Mouse (Mus musculus) natural killer cell, adult 2 months (primary cell): ENCODE results near the gene Jmjd6.
"Not testable (repeated sequence)": the region's sequence is repeated elsewhere in the genome, so short reads cannot be mapped to it uniquely, and the experiment has no call there.

Source experiments
- DNase-seq, 2 experiments: peaks; one replicate each; pipeline ENCODE4 v3.0.0; 2022; ENCODE audit warnings: low spot score in 2 of 2

Jmjd6 gene

DNA sequence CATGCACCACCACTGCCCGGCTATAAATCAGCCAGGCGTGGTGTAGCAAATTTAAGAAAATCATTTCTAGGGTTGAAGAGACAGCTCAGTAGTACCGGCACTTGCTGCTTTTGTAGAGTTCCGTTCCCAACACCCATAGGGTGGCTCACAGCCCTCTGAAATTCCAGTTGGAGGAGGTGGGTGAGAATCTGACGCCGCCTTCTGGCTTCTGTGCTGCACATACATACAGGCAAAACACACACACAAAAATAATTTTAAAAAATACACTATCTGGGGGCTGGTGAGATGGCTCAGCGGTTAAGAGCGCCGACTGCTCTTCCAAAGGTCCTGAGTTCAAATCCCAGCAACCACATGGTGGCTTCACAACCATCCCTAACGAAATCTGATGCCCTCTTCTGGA lies 19.4 kb downstream of the Jmjd6 start:
- DNase-seq = not testable (repeated sequence)

- DNase-seq = no peak
Measured at GRCm38 (mm10) chr11:116823255-116823654, 20.0 kb downstream of the Jmjd6 start.

DNA sequence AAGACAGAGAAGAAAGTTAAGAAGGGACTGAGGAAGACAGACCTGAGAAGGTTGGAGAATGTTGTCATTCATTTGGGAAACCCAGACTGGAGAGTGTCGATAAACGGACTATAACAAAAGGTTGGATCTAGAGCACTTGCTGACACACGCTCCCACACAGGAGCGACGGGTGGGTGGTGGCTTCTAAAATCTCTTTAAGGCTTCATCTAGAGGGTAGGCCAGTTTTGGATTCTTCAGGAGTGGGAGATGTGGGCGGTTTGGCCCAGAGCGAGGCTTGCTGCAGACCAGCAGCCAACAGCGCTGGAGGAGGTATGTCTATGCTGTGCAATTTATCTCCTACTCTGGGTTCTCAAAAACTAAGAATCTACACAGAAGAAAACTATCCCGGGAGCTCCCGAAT lies 20.6 kb downstream of the Jmjd6 start:
- DNase-seq = no peak

DNA sequence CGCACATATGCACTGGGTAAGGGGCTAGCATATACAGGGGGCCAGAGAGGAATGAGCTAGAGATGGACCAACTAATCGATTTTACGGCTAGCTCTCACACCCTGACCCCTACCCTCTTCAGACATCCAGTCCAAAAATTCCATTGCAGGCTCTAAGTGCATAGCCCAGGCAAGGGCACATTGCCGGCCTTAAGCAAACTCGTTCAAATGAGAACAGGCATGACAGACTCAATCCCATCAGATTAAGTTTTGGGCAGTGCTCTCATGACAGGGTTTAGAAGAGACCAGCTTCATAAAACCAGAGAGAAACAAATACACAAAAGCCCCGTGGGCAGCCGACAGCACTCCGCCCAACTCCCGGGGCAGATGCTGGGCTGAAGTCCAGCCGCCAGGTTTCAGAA lies 21.0 kb downstream of the Jmjd6 start:
- DNase-seq = no peak

GRCm38 (mm10) chr11:116821057-116821940 lies 21.9 kb downstream of the Jmjd6 start:
- no peak for DNase-seq

DNA sequence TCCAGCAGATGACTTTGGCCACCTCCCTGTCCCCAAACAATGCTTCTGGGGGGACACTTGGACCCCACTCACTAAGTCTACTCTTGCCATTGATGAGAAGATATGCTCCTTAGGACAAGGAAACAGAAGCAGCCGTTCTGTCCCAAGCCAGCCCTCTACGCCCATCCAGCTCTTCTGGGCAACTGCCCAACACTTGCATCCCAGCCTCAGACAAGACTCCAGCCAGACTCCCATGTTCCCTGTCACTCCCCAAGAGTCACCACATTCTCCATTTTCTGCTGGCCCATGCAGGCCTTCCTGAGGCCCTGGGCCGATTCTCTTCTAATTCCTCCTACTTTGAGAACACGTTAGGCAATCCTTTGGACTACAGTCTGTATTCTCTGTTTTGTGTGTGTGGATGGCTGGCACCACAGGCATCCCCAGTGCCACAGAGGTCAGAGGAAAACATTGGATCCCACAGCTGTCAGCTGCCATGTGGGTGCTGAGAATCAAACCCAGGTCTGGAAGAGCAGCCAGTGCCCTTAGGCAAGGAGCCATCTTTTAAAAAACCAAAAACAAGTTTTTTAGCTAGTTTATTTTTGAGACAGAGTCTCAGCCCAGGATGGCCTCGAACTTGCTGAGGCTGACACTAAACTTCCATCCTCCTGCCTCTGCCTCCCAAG lies 23.2 kb downstream of the Jmjd6 start:
- no peak for DNase-seq

GRCm38 (mm10) chr11:116818722-116819121 lies 24.5 kb downstream of the Jmjd6 start:
- DNase-seq = no peak

GRCm38 (mm10) chr11:116817567-116817966 lies 25.7 kb downstream of the Jmjd6 start:
- DNase-seq = no peak

GRCm38 (mm10) chr11:116816769-116817168 lies 26.5 kb downstream of the Jmjd6 start:
- DNase-seq = no peak

- no peak for DNase-seq
Measured at GRCm38 (mm10) chr11:116814884-116815415, 28.3 kb downstream of the Jmjd6 start.

- peak in 1 of 2 experiments; percentile 33 for DNase-seq
Measured at GRCm38 (mm10) chr11:116814076-116814883, 29.0 kb downstream of the Jmjd6 start.

- no peak for DNase-seq
Measured at GRCm38 (mm10) chr11:116813610-116814009, 29.6 kb downstream of the Jmjd6 start.

GRCm38 (mm10) chr11:116812793-116813529 lies 30.3 kb downstream of the Jmjd6 start:
- no peak for DNase-seq

DNA sequence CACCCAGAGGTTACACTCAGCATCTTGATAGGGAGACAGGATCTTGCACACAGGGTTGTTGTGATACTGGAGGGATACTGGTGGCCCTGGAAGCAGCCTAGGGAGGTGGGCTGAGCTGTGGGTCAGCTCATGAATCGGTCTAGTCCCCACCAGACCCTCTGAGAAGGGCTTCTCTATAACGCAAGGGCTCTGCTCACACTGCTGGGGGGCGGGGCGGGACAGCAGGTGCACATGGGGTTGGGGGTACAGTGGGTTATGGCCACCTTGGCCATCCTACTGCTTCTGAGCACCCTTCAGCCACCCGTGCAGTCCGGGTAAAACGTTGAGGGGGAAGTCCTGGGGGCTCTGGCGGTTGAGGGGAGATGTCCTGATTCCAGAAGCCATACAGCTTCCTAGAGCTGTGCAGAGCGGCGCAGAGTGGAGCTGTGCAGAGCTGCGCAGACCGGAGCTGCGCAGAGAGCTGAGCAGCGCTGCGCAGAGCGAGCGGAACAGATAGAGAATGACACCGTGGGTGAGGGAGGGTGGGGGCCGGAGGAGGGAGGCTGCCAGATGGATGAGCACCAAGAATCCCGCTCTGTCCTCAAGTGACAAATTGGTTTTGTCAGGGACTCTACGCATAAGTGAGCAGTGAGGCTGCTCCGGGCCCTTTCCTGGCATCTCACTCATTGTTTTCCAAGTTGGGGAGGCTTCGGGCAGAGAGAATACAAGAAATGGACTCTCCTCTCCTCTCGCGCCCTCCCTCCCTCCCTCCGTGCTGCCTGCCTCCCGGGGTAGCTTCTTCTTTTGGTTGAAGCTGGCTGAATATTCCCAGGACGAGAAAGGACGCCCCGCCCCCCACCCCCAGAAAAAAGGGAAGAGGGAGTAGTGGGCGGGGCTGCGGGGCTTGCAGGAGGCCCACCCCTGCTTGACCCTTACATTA lies 32.0 kb downstream of the Jmjd6 start:
- peak in 1 of 2 experiments; percentile 20 for DNase-seq

DNA sequence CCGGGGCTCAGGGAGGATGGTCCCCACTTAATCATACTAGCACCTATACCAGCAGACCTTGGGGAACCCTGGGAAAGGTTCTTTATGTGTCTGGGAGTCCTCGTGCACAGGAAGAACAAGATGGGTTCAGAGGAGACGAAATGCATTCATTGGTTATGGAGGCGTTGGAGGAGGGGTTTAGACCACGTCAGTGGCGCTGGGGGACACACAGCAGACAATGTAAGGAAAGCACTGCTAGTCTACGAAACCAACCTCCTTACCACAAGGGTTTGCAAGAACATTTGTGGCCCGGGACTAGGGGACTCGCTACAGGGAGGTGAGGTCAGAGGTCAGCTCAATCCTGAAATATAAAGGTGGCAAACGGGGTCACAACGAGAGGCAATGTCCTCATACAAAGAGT lies 32.7 kb downstream of the Jmjd6 start:
- DNase-seq = no peak

GRCm38 (mm10) chr11:116809520-116809919 lies 33.7 kb downstream of the Jmjd6 start:
- DNase-seq = no peak

DNA sequence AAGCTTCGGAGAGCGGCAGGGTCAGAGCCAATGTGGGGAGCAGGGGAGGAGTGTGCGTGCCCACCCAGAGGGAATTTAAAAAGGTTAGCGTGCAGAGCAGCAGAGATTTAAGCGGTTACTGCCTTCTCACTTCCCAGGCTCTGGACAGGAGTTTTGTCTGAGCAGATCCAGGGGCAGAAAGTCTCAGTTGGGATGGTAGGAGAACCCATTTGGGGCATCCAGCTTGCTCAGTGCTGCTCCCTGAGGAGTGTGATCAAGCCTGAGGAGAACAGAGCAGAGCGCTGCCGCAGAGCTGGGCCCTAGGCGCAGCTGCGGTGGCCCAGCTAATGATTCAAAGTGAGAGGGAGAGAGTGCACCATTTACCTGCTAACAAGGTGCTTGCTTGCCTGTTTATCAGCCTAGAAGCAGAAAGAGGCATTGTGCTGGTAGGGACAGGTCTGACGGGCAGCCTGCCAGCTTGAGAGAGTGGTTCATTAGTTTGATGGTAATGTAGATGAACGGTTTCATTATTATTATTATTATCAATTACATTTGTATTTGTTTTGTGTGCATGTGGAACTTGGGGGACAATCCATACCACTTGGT lies 34.3 kb downstream of the Jmjd6 start:
- no peak for DNase-seq

DNA sequence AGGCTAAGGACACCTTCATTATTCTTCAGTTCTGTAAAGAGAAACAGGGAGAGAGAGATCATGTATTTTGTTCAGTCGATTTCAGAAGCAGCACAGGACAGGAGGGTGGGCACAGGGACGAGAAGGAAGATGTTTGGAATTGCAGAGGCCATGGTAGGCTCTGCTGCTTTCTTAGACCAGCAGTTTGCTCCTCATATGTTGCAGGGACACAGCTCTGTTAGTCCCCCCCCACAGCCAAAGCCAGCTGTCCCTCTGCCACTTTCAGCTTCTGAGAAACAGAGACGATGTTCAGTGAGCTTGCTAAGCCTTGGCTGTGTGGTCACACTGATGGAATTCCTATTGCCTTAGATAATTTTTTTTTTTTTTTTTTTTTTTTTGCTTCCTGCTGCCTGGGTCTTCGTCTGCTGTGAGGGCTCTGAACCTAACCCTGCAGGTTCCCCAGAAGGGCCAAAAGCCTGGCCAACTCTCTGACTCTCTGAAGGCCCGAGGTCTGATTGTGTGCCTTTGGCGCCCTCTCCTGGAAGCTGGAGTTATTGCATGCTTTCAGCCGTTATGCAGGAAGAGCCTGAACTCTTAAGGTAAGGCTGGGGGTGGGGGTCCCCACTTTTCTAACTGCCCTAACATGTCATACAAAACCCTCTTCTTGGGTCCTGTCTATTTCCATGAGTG lies 35.2 kb downstream of the Jmjd6 start:
- peak; percentile 58 to 76 for DNase-seq

GRCm38 (mm10) chr11:116807526-116807925 lies 35.7 kb downstream of the Jmjd6 start:
- no peak for DNase-seq
